Mouse (Mus musculus): ENCODE measurements at regions not wholly inside any gene's neighbourhood (a gene's known extent, or its start where the extent isn't known, plus 50 kb on each side); places are given as distances from the start of the nearest gene placed in this dataset.

DNA sequence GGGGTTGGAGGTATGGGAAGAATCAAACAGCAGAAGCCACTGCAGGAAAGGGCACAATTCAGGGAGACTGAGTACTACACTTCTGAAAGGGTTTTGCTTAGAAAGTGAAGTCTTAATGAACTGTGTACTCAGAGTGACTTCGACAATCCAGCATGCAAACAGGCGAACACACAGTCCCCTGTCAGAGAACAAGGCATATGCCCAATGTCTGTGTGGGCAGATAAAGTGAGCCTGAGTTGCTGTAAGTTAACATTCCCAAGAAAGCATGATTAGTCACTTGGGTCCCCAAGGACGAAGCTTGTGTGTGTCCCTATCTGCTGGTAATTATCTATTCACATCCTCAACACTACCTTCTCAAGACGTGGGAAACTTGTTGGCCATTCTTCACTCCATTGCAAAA, 115.2 kb upstream of the Nav3 start:
- no peaks in the 10 kb centered on the region for H3K36me3 ChIP-seq (replicated peaks in 1 of 2; ENCODE audit: control insufficient read depth in 1 of 2, insufficient read depth in 1 of 2, low read length in 1 of 2)
- H3K4me2 ChIP-seq (ENCODE audit: insufficient read depth, low read depth, poor library complexity, severe bottlenecking), result no peak overlapping the region
- TF ChIP-seq UBTF (IDR thresholded peaks at IDR 0.05; ENCODE audit: low read depth, low read length) (no peak), POLR2AphosphoS2 (IDR thresholded peaks at IDR 0.05; ENCODE audit: low read depth, low read length) (no peak), ELF1 (IDR thresholded peaks at IDR 0.05; ENCODE audit: low read depth, low read length) (no peak), USF2 (conservative IDR thresholded peaks at IDR 0.05; ENCODE audit: low read depth, low read length) (no peak), MYC (IDR thresholded peaks at IDR 0.05; ENCODE audit: low read depth, low read length) (no peak), JUND (conservative IDR thresholded peaks at IDR 0.05; ENCODE audit: low read depth, low read length) (no peak), IRF4 (IDR thresholded peaks at IDR 0.05; ENCODE audit: low read depth, low read length) (no peak), ZC3H11A (IDR thresholded peaks at IDR 0.05; ENCODE audit: low read depth, low read length) (no peak), SIN3A (IDR thresholded peaks at IDR 0.05; ENCODE audit: low read length) (no peak), MAZ (IDR thresholded peaks at IDR 0.05; ENCODE audit: low read depth, low read length) (no peak), USF1 (IDR thresholded peaks at IDR 0.05; ENCODE audit: low read depth, low read length) (no peak), SMC3 (IDR thresholded peaks at IDR 0.05; ENCODE audit: low read depth, low read length) (no peak), MAFK (IDR thresholded peaks at IDR 0.05; ENCODE audit: insufficient replicate concordance, low read length) (no peak), NELFE (IDR thresholded peaks at IDR 0.05; ENCODE audit: low read depth, low read length) (no peak), CHD2 (IDR thresholded peaks at IDR 0.05; ENCODE audit: low read length) (no peak), POLR2A (IDR thresholded peaks at IDR 0.05; ENCODE audit: low read depth, low read length) (no peak), CHD1 (IDR thresholded peaks at IDR 0.05; ENCODE audit: low read depth, low read length) (no peak), CTCF (conservative IDR thresholded peaks at IDR 0.05 in 1 of 2, IDR thresholded peaks at IDR 0.05 in 1 of 2; ENCODE audit: low read depth in 2 of 2, low read length in 2 of 2) (no peak)
- H3K27ac ChIP-seq (ENCODE audit: insufficient read depth, low read depth), result no peak overlapping the region
- peaks cover 9% of the 10 kb centered on the region for H3K9me3 ChIP-seq (replicated peaks; ENCODE audit: low read length)
- no peak for DNase-seq (ENCODE audit: extremely low read depth)
- no peak overlapping the region for H3K4me3 ChIP-seq (replicated peaks in 1 of 3; ENCODE audit: low read depth in 2 of 3, low read length in 2 of 3, poor library complexity in 1 of 3)
- no peaks in the 10 kb centered on the region for H3K79me2 ChIP-seq (replicated peaks; ENCODE audit: control insufficient read depth, extremely low read depth, insufficient read depth, poor library complexity, severe bottlenecking)
- in situ Hi-C loops (cut with MboI; ENCODE audit: low pct_ligation_motif_present, low pct_unique_long_range_greater_than_20kb, low sequenced_read_pairs), result no loop called here
- no peak overlapping the region for H3K9ac ChIP-seq (ENCODE audit: insufficient read depth, low read depth)
- H3K27me3 ChIP-seq (replicated peaks), result no peaks in the 10 kb centered on the region
- no peaks in the 10 kb centered on the region for H3K4me1 ChIP-seq (ENCODE audit: control insufficient read depth in 1 of 2, insufficient read depth in 2 of 2)
- dilution Hi-C loops (cut with MboI; ENCODE audit: extremely low pct_ligation_motif_present, extremely low pct_unique_long_range_greater_than_20kb, low sequenced_read_pairs), result no loop called here

DNA sequence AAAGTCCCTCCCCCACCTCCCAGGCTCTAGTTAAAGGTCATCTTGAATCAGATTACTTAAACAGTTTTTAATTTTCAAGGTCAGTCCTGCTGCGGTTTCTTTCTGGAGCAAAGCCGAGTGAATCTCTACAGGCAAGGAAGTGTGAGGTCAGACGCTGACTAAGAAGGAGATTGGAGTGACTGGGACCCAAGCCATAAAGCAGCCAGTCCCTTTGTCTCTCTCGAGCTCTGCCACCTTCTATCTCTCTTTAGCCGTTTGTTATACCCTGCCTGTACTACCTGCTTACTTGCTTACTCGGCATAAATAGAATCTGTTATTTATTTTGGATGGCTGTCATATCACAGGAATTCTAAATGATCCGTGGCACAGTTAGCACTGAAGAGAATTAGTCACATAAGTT, 117.5 kb upstream of the Nav3 start:
- TF ChIP-seq RCOR1 (conservative IDR thresholded peaks at IDR 0.05; ENCODE audit: low read depth, low read length), result no peak
- TF ChIP-seq IRF4 (IDR thresholded peaks at IDR 0.05; ENCODE audit: low read depth, low read length), result no peak
- TF ChIP-seq POLR2A (IDR thresholded peaks at IDR 0.05; ENCODE audit: low read depth, low read length), result no peak
- TF ChIP-seq TCF12 (IDR thresholded peaks at IDR 0.05; ENCODE audit: low read depth, low read length), result no peak
- TF ChIP-seq JUND (conservative IDR thresholded peaks at IDR 0.05; ENCODE audit: low read depth, low read length), result no peak
- TF ChIP-seq CHD1 (IDR thresholded peaks at IDR 0.05; ENCODE audit: low read depth, low read length), result no peak
- no peak for TF ChIP-seq ZC3H11A (IDR thresholded peaks at IDR 0.05; ENCODE audit: low read depth, low read length)
- TF ChIP-seq MAFK (IDR thresholded peaks at IDR 0.05; ENCODE audit: insufficient replicate concordance, low read length), result no peak
- no peak for TF ChIP-seq PAX5 (IDR thresholded peaks at IDR 0.05; ENCODE audit: low read length)
- no peak for TF ChIP-seq ZMIZ1 (IDR thresholded peaks at IDR 0.05; ENCODE audit: low read depth, low read length)
- H3K27ac ChIP-seq (ENCODE audit: insufficient read depth, low read depth), result no peak overlapping the region
- no peaks in the 10 kb centered on the region for H3K79me2 ChIP-seq (replicated peaks; ENCODE audit: control insufficient read depth, extremely low read depth, insufficient read depth, poor library complexity, severe bottlenecking)
- no peak overlapping the region for H3K4me2 ChIP-seq (ENCODE audit: insufficient read depth, low read depth, poor library complexity, severe bottlenecking)
- dilution Hi-C loops (cut with MboI; ENCODE audit: extremely low pct_ligation_motif_present, extremely low pct_unique_long_range_greater_than_20kb, low sequenced_read_pairs), result no loop called here
- no peaks in the 10 kb centered on the region for H3K4me1 ChIP-seq (ENCODE audit: control insufficient read depth in 1 of 2, insufficient read depth in 2 of 2)
- in situ Hi-C loops (cut with MboI; ENCODE audit: low pct_ligation_motif_present, low pct_unique_long_range_greater_than_20kb, low sequenced_read_pairs), result no loop called here
- H3K9ac ChIP-seq (ENCODE audit: insufficient read depth, low read depth), result no peak overlapping the region
- H3K27me3 ChIP-seq (replicated peaks), result no peaks in the 10 kb centered on the region
- no peak for DNase-seq (ENCODE audit: extremely low read depth)
- H3K36me3 ChIP-seq (replicated peaks in 1 of 2; ENCODE audit: control insufficient read depth in 1 of 2, insufficient read depth in 1 of 2, low read length in 1 of 2), result no peaks in the 10 kb centered on the region
- H3K9me3 ChIP-seq (replicated peaks; ENCODE audit: low read length), result peaks cover 8% of the 10 kb centered on the region
- H3K4me3 ChIP-seq (replicated peaks in 1 of 3; ENCODE audit: low read depth in 2 of 3, low read length in 2 of 3, poor library complexity in 1 of 3), result no peak overlapping the region

Data from CH12.LX (cell line).